22 mouse cellular contexts compared by ENCODE assay signal in the genomic region with DNA sequence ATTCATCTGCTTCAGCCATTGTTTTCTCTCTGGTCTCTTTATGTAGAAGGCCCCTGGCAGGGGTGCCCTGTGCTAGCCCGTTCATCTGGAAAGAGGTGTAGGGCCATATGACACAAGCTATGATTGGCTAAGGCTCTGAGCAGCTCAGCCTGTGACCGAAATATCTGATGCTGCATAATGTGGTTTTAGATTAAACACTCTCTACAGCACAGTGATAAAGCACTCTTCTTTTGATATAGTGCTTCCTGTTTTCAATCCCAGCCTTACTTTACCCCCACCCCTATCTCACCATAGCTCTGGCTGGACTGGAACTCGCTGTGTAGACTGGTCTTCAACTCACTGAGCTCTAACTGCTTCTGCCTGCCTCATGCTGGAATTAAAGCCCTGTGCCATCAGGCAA. TPM values are rescaled to one million over a fixed set of nuclear protein-coding genes. Genes with fewer than 3 reads are reported as not detected.
DNase-seq lines count a peak whose midpoint lies in the region; ATAC-seq and TF ChIP-seq lines count a peak whose summit lies in the region.
"Had no signal": no experiment of that assay in that cellular context is flagged by ENCODE, and none has a peak within 500 bp of the region (broad histone marks: within the 10 kb centered on the region; RNA-seq: fewer than 3 reads in every experiment).

No protein-coding gene starts in this region.

- no peak for TF ChIP-seq POLR2A in lung, adult 2 months (IDR thresholded peaks at IDR 0.05; ENCODE audit: borderline replicate concordance, extremely low read depth, low read depth, low read length)
- TF ChIP-seq POLR2A in cerebellum, adult 2 months (IDR thresholded peaks at IDR 0.05; ENCODE audit: borderline replicate concordance, insufficient read depth, low read length), result no peak

- H3K4me1 ChIP-seq in lung, embryonic 16.5 days (replicated peaks; ENCODE audit: control insufficient read depth, insufficient read depth, low read length), result peaks cover 20% of the 10 kb centered on the region
- H3K4me1 ChIP-seq in lung, adult 2 months (ENCODE audit: control insufficient read depth, insufficient read depth, low read length), result no peaks in the 10 kb centered on the region; the same call in 1 of the 2 replicates
- H3K4me1 ChIP-seq in cerebellum, adult 2 months (ENCODE audit: control insufficient read depth, insufficient read depth, low read length), result no peaks in the 10 kb centered on the region

- 57% methylated on average over 3 of the region's 3 CpGs for WGBS in lung, embryonic 16.5 days
- WGBS in lung, adult 2 months, result 65% methylated on average over 3 of the region's 3 CpGs
- WGBS in cerebellum, adult 2 months, result 76% methylated on average over 3 of the region's 3 CpGs

- no peaks in the 10 kb centered on the region for H3K9me3 ChIP-seq in lung, embryonic 16.5 days (ENCODE audit: control insufficient read depth, low read length)
- H3K9me3 ChIP-seq: forebrain, embryonic 10.5 days; hindbrain, embryonic 15.5 days; limb, embryonic 12.5 days; liver, embryonic 12.5 days had no signal

- H3K4me2 ChIP-seq in lung, embryonic 16.5 days (ENCODE audit: low read depth, low read length), result no peak overlapping the region
- H3K4me2 ChIP-seq: hindbrain, embryonic 15.5 days; limb, embryonic 12.5 days; liver, embryonic 12.5 days had no signal

- no peaks in the 10 kb centered on the region for H3K27me3 ChIP-seq in lung, embryonic 16.5 days (ENCODE audit: control insufficient read depth, insufficient read depth, low read depth, low read length)
- H3K27me3 ChIP-seq in cerebellum, adult 2 months (ENCODE audit: control insufficient read depth, insufficient read depth, low read length), result no peaks in the 10 kb centered on the region
- H3K27me3 ChIP-seq: hindbrain, embryonic 15.5 days; limb, embryonic 12.5 days; liver, embryonic 12.5 days had no signal

- no peak for ATAC-seq in lung, embryonic 16.5 days (ENCODE audit: low read depth)
- peak; percentile 21 for ATAC-seq in CD4-positive, CD25-positive, alpha-beta regulatory T cell, adult 4 months
- ATAC-seq in activated CD4-positive, CD25-positive, alpha-beta regulatory T cell, adult 4 months, result peak; percentile 4
- no peak for ATAC-seq in cerebellum, adult (ENCODE audit: insufficient number of reproducible peaks, low FRiP score, low TSS enrichment)
- ATAC-seq: forebrain, embryonic 16.5 days; intestine, embryonic 16.5 days; liver, embryonic 12.5 days had no signal

- no peak overlapping the region for H3K27ac ChIP-seq in lung, embryonic 16.5 days (ENCODE audit: low read length)
- no peak overlapping the region for H3K27ac ChIP-seq in cerebellum, adult 2 months (ENCODE audit: insufficient read depth, low read length)
- H3K27ac ChIP-seq: forebrain, embryonic 10.5 days; hindbrain, embryonic 15.5 days; limb, embryonic 12.5 days; liver, embryonic 12.5 days had no signal

- TF ChIP-seq CTCF in lung, adult 2 months (IDR thresholded peaks at IDR 0.05; ENCODE audit: insufficient read depth, low read length), result no peak
- TF ChIP-seq CTCF in cerebellum, adult 2 months (IDR thresholded peaks at IDR 0.05; ENCODE audit: borderline replicate concordance, insufficient read depth, low read depth, low read length), result no peak

- no peak overlapping the region for H3K4me3 ChIP-seq in lung, embryonic 16.5 days (ENCODE audit: low read length)
- no peak overlapping the region for H3K4me3 ChIP-seq in lung, adult 2 months (replicated peaks; ENCODE audit: extremely low read depth, low read depth, low read length)
- no peak overlapping the region for H3K4me3 ChIP-seq in cerebellum, adult 2 months (replicated peaks; ENCODE audit: insufficient read depth, low read depth, low read length)
- H3K4me3 ChIP-seq: forebrain, embryonic 10.5 days; hindbrain, embryonic 15.5 days; limb, embryonic 12.5 days; liver, embryonic 12.5 days had no signal

- peak overlapping the region; percentile 28; the same call in 1 of the 2 replicates for H3K9ac ChIP-seq in lung, embryonic 16.5 days (ENCODE audit: low read length)
- H3K9ac ChIP-seq: hindbrain, embryonic 15.5 days; limb, embryonic 12.5 days; liver, embryonic 12.5 days had no signal

- no peak for DNase-seq in lung, adult 2 months
- DNase-seq in 416B (ENCODE audit: low read depth), result peak; percentile 44
- DNase-seq in cerebellum, adult 2 months, result no peak
- no peak for DNase-seq in ovary, adult 18-20 months (ENCODE audit: low spot score)
- DNase-seq: adrenal gland, postnatal 10 days; B cell, adult 2 months; cerebellum, adult 9-11 months; gastrocnemius, postnatal 25 days; kidney, postnatal 25 days; layer of hippocampus, postnatal 36 days; lung, adult 18-20 months; right cerebral cortex, postnatal 25 days had no signal

- no peaks in the 10 kb centered on the region for H3K36me3 ChIP-seq in lung, embryonic 16.5 days (ENCODE audit: control insufficient read depth, insufficient read depth, low read length)
- H3K36me3 ChIP-seq: forebrain, embryonic 10.5 days; hindbrain, embryonic 15.5 days; limb, embryonic 12.5 days; liver, embryonic 12.5 days had no signal

RNA-seq across cellular contexts. Expression of gene Ccdc126, which starts 2.3 kb away (rescaled TPM):
- 14.3 and 14.6 TPM in 2 replicates for polyA plus RNA-seq in lung, embryonic 16.5 days (2015; fragmentation: Nextera tagmentation; extraction: Ambion mirVana)
- 5.0 and 5.7 TPM in 2 replicates for polyA plus RNA-seq in lung, adult 2 months (2012; rRNA removed)
- 10 to 100 TPM; 13.0 to 18.5 TPM for polyA plus RNA-seq in CD4-positive, CD25-positive, alpha-beta regulatory T cell, adult 4 months (2017; shearing (Covaris generic))
- polyA plus RNA-seq in activated CD4-positive, CD25-positive, alpha-beta regulatory T cell, adult 4 months (2017; shearing (Covaris generic)), result 10 to 100 TPM; 11.1 to 14.8 TPM
- polyA plus RNA-seq in cerebellum, adult 2 months (2012; rRNA removed), result 10.3 and 11.2 TPM in 2 replicates

RNA-seq across cellular contexts. Expression of gene Fam221a, which starts 46.2 kb away (rescaled TPM):
- polyA plus RNA-seq in lung, embryonic 16.5 days (2015; fragmentation: Nextera tagmentation; extraction: Ambion mirVana), result 10.9 and 11.4 TPM in 2 replicates
- polyA plus RNA-seq in lung, adult 2 months (2012; rRNA removed), result 8.6 and 11.6 TPM in 2 replicates
- 1 to 10 TPM; 4.3 to 6.4 TPM for polyA plus RNA-seq in CD4-positive, CD25-positive, alpha-beta regulatory T cell, adult 4 months (2017; shearing (Covaris generic))
- polyA plus RNA-seq in activated CD4-positive, CD25-positive, alpha-beta regulatory T cell, adult 4 months (2017; shearing (Covaris generic)), result 1 to 10 TPM; 3.9 to 4.9 TPM
- 1.2 and 1.7 TPM in 2 replicates for polyA plus RNA-seq in cerebellum, adult 2 months (2012; rRNA removed)

RNA-seq across cellular contexts. Expression of gene Tra2a, which starts 57.5 kb away (rescaled TPM):
- polyA plus RNA-seq in lung, embryonic 16.5 days (2015; fragmentation: Nextera tagmentation; extraction: Ambion mirVana), result 111 TPM in 2 replicates
- 30.8 and 41.0 TPM in 2 replicates for polyA plus RNA-seq in lung, adult 2 months (2012; rRNA removed)
- polyA plus RNA-seq in CD4-positive, CD25-positive, alpha-beta regulatory T cell, adult 4 months (2017; shearing (Covaris generic)), result 10 to 100 TPM; 37.2 to 48.8 TPM
- 10 to 100 TPM; 29.2 to 30.3 TPM for polyA plus RNA-seq in activated CD4-positive, CD25-positive, alpha-beta regulatory T cell, adult 4 months (2017; shearing (Covaris generic))
- 94.9 and 97.6 TPM in 2 replicates for polyA plus RNA-seq in cerebellum, adult 2 months (2012; rRNA removed)

Comparison
In these comparisons a context has a peak if more than half of its experiments do, and no peak if none do; other contexts are left out.
1. ATAC-seq: peak in CD4-positive, CD25-positive, alpha-beta regulatory T cell, adult 4 months (single experiment) and activated CD4-positive, CD25-positive, alpha-beta regulatory T cell, adult 4 months (single experiment); none in lung, embryonic 16.5 days (single experiment) and cerebellum, adult (single experiment).